Mouse (Mus musculus) monocyte, adult 59 days (primary cell): ENCODE data around the gene Mta3. TPM values are rescaled to one million over a fixed set of nuclear protein-coding genes. Genes with fewer than 3 reads are reported as not detected.

Source experiments
- total RNA-seq, 2 experiments: library from RNA; stranded (reverse); gene quantifications; one replicate each; pipeline ENCODE4 v1.2.4; 2023

Mta3 gene
- total RNA-seq = 100 to 1,000 TPM in 1 of 2 experiments, 10 to 100 TPM in 1; 97.9 to 110 TPM

GRCm38 (mm10) chr17:83706116-83706593 lies at the start of gene Mta3:
Gene Mta3 (plus strand): TSS chr17:83706163.

GRCm38 (mm10) chr17:83847815-83848214 lies 141.9 kb downstream of the Mta3 start, which contains the start of gene Haao:
Gene Haao (minus strand): TSS chr17:83847963.

Other genes starting within 250 kb of the Mta3 start
- gene Cox7a2l, start 188.8 kb upstream of the Mta3 start, total RNA-seq = 100 to 1,000 TPM; 226 to 256 TPM
- under 1 TPM; 0.24 to 0.36 TPM for gene Kcng3, start 74.3 kb upstream of the Mta3 start, total RNA-seq
- gene Haao, start 141.8 kb downstream of the Mta3 start, total RNA-seq = 10 to 100 TPM; 33.6 to 47.4 TPM